Mouse (Mus musculus) liver, embryonic 12.5 days (tissue): ENCODE measurements around the gene Phtf1. TPM values are rescaled to one million over a fixed set of nuclear protein-coding genes. Genes with fewer than 3 reads are reported as not detected.

Experiments
- ATAC-seq: fragments of 200-750 bp; cut with Nextera tagmentation; 2 replicates; pipeline ENCODE4 v1.8.0; 2017; ENCODE audit warnings: moderate number of reproducible peaks, mild to moderate bottlenecking, moderate library complexity
- H3K27ac ChIP-seq: fragments of 300-500 bp; sonication (generic); 2 replicates; pipeline ENCODE4 v1.5.1; 2016; ENCODE audit warnings: mild to moderate bottlenecking
- H3K27me3 ChIP-seq: fragments of 300-500 bp; sonication (generic); replicated peaks from 2 replicates; pipeline ENCODE4 v1.6.1; 2016; ENCODE audit warnings: mild to moderate bottlenecking, moderate library complexity
- H3K36me3 ChIP-seq: fragments of 300-500 bp; sonication (generic); 2 replicates; pipeline ENCODE4 v1.6.1; 2016; ENCODE audit warnings: mild to moderate bottlenecking, moderate library complexity
- H3K4me1 ChIP-seq: fragments of 300-500 bp; sonication (generic); 2 replicates; pipeline ENCODE4 v1.6.1; 2016
- H3K4me2 ChIP-seq: fragments of 300-500 bp; sonication (generic); 2 replicates; pipeline ENCODE4 v1.6.1; 2016; ENCODE audit warnings: mild to moderate bottlenecking, moderate library complexity
- H3K4me3 ChIP-seq: fragments of 300-500 bp; sonication (generic); 2 replicates; pipeline ENCODE4 v1.5.1; 2016; ENCODE audit warnings: mild to moderate bottlenecking, moderate library complexity
- H3K9ac ChIP-seq: fragments of 300-500 bp; sonication (generic); 2 replicates; pipeline ENCODE4 v1.6.1; 2016; ENCODE audit warnings: mild to moderate bottlenecking, moderate library complexity
- H3K9me3 ChIP-seq: fragments of 300-500 bp; sonication (generic); replicated peaks from 2 replicates; pipeline ENCODE4 v1.6.1; 2016; ENCODE audit warnings: mild to moderate bottlenecking, moderate library complexity
- whole genome bisulfite sequencing: fragments of 180-500 bp; shearing (Covaris S2); methylation state at CpG from one replicate; pipeline ENCODE4 v1.1.7; 2016; ENCODE audit not compliant: insufficient replicate concordance; 5-methylcytosine and 5-hydroxymethylcytosine counted together
- polyA plus RNA-seq: library from polyadenylated mRNA; unstranded; fragments of >200 nt; fragmentation: Nextera tagmentation; extraction: Ambion mirVana; gene quantifications from 2 replicates; pipeline ENCODE4 v1.2.1, GENCODE M21; 2016

Gene Phtf1
- polyA plus RNA-seq, 1 experiment from 2014 or later, result 13.2 TPM

DNA sequence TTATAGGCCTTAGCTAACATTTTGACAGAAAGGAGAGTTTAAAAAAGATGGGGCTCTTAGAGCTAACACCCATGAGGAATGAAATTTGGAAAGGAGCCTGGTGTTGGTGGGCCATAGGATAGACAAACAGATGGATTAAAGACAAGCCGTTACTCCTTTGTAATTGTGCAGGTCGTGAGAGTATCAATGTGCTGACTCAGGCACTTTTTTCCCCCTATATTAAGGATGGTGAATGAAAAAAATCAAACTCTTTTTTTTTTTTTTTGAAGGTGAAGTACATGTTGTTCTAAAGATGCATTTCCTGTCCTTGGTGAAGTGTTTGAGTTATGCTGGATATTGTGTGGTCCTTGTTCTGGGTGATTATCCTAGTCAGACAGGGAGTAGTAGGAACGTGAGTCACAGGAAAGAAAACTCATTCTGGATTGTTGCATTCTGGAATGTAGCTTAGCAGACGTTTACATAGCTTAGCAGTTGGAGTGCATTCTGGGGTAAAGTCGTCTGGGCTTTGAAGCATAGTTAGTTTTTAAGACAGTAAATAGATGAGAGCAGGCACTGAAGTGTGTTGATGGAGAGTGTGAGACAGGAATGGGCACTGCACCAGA is 20.0 kb downstream of the Phtf1 start:
- Histone ChIP-seq H3K9me3 (no peaks in the 10 kb centered on the region), H3K4me2 (no peak overlapping the region), H3K27me3 (no peaks in the 10 kb centered on the region), H3K27ac (no peak overlapping the region), H3K4me3 (no peak overlapping the region), H3K4me1 (no peaks in the 10 kb centered on the region), H3K9ac (no peak overlapping the region), H3K36me3 (peaks cover 68% of the 10 kb centered on the region)
- no peak for ATAC-seq
- WGBS, result 74% methylated on average over 5 of the region's 5 CpGs

DNA sequence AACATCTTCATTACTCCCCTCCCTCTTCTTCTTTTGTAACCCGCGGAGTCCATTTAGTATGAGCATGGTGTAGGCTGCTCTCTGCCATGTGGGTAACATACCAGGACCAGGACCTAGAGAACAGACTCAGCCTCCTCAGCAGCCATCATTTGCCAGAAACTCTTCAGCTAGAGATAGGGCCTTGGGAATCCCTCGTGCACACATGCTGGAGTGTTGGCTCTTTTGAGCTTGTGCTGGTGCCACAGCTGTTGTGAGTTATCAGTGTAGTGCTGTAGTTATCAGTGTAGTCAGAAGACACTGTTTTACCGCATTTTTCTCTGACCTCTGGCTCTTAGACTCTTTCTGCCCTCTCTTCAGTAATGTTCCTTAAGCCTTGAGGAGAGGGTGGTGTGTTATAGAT is 21.4 kb downstream of the Phtf1 start:
- no peak overlapping the region for H3K27ac ChIP-seq
- 67% methylated on average over 4 of the region's 4 CpGs for WGBS
- no peak overlapping the region for H3K9ac ChIP-seq
- no peak for ATAC-seq
- no peaks in the 10 kb centered on the region for H3K9me3 ChIP-seq
- H3K4me2 ChIP-seq, result no peak overlapping the region
- H3K36me3 ChIP-seq, result peaks cover 66% of the 10 kb centered on the region
- no peak overlapping the region for H3K4me3 ChIP-seq
- no peaks in the 10 kb centered on the region for H3K27me3 ChIP-seq
- no peaks in the 10 kb centered on the region for H3K4me1 ChIP-seq

- Histone ChIP-seq H3K9ac (no peak overlapping the region), H3K27ac (no peak overlapping the region), H3K9me3 (no peaks in the 10 kb centered on the region), H3K4me3 (no peak overlapping the region), H3K36me3 (peaks cover 59% of the 10 kb centered on the region), H3K4me2 (no peak overlapping the region), H3K4me1 (no peaks in the 10 kb centered on the region), H3K27me3 (no peaks in the 10 kb centered on the region)
- ATAC-seq, result no peak
- WGBS, result 75% methylated on average over 3 of the region's 3 CpGs
Measured at GRCm38 (mm10) chr3:103991271-103991670, 23.4 kb downstream of the Phtf1 start.

DNA sequence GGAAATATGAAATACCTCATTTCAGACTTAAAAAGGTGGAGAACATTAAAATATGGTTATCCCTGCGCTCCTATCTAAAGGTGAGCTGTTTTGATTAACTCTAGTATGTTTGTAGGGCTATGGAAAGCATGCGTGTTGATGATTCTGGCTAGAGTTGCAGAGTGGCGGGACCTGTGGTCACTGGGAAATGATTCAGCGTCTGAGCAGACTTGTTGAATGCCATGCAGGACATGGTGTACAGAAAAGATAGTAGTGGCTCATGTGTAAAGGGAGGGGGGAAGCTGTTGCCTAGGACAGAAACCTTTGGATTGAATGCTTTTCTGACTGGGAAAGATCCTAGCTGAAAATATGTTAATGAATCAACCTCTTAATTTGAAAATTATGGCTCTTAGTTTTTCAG is 30.8 kb downstream of the Phtf1 start:
- H3K27ac ChIP-seq, result no peak overlapping the region
- H3K9me3 ChIP-seq, result no peaks in the 10 kb centered on the region
- H3K36me3 ChIP-seq, result peaks cover 66% of the 10 kb centered on the region
- H3K27me3 ChIP-seq, result no peaks in the 10 kb centered on the region
- H3K4me2 ChIP-seq, result no peak overlapping the region
- WGBS, result 45% methylated on average over 4 of the region's 4 CpGs
- H3K9ac ChIP-seq, result no peak overlapping the region
- H3K4me1 ChIP-seq, result no peaks in the 10 kb centered on the region
- no peak for ATAC-seq
- H3K4me3 ChIP-seq, result no peak overlapping the region

GRCm38 (mm10) chr3:104006896-104007466 is 39.1 kb downstream of the Phtf1 start:
- H3K9me3 ChIP-seq, result no peaks in the 10 kb centered on the region
- H3K9ac ChIP-seq, result no peak overlapping the region
- H3K36me3 ChIP-seq, result peaks cover 59% of the 10 kb centered on the region
- H3K27ac ChIP-seq, result no peak overlapping the region
- no peak overlapping the region for H3K4me3 ChIP-seq
- ATAC-seq, result no peak
- 87% methylated on average over 8 of the region's 8 CpGs for WGBS
- H3K4me2 ChIP-seq, result no peak overlapping the region
- H3K4me1 ChIP-seq, result no peaks in the 10 kb centered on the region
- H3K27me3 ChIP-seq, result no peaks in the 10 kb centered on the region

DNA sequence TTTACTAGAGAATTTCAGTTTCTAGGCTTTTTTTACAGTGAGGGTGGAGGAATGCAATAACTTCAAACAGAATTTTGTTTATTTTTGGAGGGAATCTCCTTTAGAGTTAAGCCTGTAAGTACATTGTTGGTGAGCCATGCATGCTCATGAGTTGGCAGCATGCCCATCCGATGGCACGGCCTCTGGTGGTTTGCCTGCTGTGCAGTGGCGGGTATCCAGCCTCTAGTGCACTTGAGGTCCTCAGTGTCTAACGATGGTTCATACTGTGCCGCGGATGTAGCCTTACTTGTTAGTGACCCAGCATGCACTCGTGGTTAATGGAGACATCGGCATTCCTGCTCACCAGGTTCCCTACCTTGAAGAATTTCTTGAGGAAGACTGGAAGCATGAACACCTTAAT is 39.6 kb downstream of the Phtf1 start:
- Histone ChIP-seq H3K4me2 (no peak overlapping the region), H3K27ac (no peak overlapping the region), H3K9ac (no peak overlapping the region), H3K4me3 (no peak overlapping the region), H3K4me1 (no peaks in the 10 kb centered on the region), H3K9me3 (no peaks in the 10 kb centered on the region), H3K27me3 (no peaks in the 10 kb centered on the region), H3K36me3 (peaks cover 54% of the 10 kb centered on the region)
- WGBS, result 88% methylated on average over 8 of the region's 8 CpGs
- no peak for ATAC-seq

DNA sequence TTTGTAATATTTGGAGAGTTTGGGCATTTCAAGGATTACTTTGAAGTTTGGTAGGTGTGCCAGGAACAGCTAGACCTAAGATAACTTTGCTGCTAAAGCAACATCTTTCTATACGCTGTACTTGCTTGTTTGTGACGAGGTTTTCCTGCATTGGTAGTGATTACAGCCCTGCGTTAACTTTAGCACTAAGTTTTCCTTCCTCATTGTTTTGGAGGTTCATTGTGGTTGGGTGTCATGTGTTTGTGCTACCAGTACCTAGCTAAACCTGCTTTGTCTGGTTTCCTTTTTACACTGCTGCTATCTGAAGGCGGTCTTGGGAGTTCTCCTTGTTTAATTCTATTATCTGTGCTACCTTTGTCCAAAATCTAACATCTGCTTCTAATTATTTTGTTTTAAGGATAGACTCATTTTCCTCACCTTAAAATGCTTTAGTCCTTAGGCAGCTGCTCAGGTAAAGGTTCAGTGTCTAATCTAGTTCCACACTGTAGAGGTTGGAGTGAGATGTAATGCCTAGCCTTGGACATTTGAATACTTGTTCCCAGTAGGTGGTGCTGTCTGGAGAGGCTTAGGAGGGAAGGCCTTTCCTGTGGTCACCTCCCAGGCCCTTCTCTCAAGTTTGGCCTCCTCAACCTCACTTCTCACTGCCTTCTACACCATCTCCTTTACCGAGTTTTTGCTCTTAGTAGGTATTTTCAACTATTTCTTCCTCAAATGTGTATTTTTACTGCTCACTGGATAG is 42.2 kb downstream of the Phtf1 start:
- ATAC-seq, result no peak
- Histone ChIP-seq H3K27me3 (no peaks in the 10 kb centered on the region), H3K4me3 (no peak overlapping the region), H3K36me3 (peaks cover 48% of the 10 kb centered on the region), H3K9ac (no peak overlapping the region), H3K4me1 (no peaks in the 10 kb centered on the region), H3K27ac (no peak overlapping the region), H3K9me3 (no peaks in the 10 kb centered on the region), H3K4me2 (no peak overlapping the region)
- 75% methylated on average over 5 of the region's 5 CpGs for WGBS

GRCm38 (mm10) chr3:104011972-104012371 is 44.1 kb downstream of the Phtf1 start:
- H3K36me3 ChIP-seq, result peaks cover 44% of the 10 kb centered on the region
- no peak overlapping the region for H3K4me3 ChIP-seq
- H3K4me1 ChIP-seq, result no peaks in the 10 kb centered on the region
- H3K27me3 ChIP-seq, result no peaks in the 10 kb centered on the region
- H3K27ac ChIP-seq, result no peak overlapping the region
- no peak for ATAC-seq
- H3K9ac ChIP-seq, result no peak overlapping the region
- no peak overlapping the region for H3K4me2 ChIP-seq
- no peaks in the 10 kb centered on the region for H3K9me3 ChIP-seq
- 51% methylated on average over 2 of the region's 2 CpGs for WGBS

GRCm38 (mm10) chr3:104017931-104018330 is 50.0 kb downstream of the Phtf1 start:
- peaks cover 38% of the 10 kb centered on the region for H3K36me3 ChIP-seq
- no peak overlapping the region for H3K4me3 ChIP-seq
- H3K27me3 ChIP-seq, result no peaks in the 10 kb centered on the region
- 86% methylated on average over 3 of the region's 3 CpGs for WGBS
- no peaks in the 10 kb centered on the region for H3K9me3 ChIP-seq
- H3K4me1 ChIP-seq, result no peaks in the 10 kb centered on the region
- no peak for ATAC-seq
- H3K9ac ChIP-seq, result no peak overlapping the region
- no peak overlapping the region for H3K27ac ChIP-seq
- H3K4me2 ChIP-seq, result no peak overlapping the region

DNA sequence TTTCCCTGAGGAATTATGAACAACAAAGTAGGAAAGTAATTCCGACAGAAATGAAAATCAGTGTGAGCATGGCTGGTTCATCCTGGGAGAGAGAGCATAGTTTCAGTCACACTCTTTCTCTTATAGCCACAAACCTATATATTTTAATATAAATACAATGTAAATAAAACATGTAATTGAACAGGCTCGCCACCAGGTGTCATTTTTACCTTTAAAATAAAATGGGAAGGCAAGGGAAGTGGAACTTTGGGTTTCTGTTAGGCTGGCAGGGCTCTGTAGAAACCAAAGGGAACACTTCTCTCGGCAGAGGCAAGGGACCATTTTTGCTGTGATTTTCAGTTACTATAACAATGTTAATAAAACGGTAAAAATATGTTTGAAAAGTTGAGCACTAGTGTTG is 51.5 kb downstream of the Phtf1 start:
- no peak overlapping the region for H3K9ac ChIP-seq
- no peak overlapping the region for H3K27ac ChIP-seq
- H3K27me3 ChIP-seq, result no peaks in the 10 kb centered on the region
- no peak for ATAC-seq
- peaks cover 33% of the 10 kb centered on the region for H3K36me3 ChIP-seq
- H3K4me2 ChIP-seq, result no peak overlapping the region
- H3K4me3 ChIP-seq, result no peak overlapping the region
- 56% methylated on average over 4 of the region's 4 CpGs for WGBS
- no peaks in the 10 kb centered on the region for H3K9me3 ChIP-seq
- H3K4me1 ChIP-seq, result no peaks in the 10 kb centered on the region

DNA sequence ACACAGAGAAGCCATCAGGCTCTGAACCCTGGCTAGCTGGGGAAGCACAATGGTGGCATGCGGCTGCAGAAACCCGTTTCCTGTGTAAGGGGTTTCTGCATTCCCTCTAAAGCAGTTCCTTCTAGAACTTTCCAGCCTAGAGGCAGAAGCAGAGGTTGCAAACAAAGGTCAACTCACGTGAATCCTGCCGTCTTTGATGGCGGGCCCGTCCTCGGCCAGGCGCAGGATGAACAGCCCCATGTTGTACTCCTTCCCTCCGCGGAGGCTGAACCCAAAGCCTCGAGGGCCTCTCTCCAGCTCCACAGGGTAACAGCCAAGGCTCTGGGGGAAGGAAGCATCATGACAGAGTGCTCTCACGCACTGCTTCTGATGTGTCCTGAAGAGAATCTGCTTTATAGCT is 52.2 kb downstream of the Phtf1 start:
- WGBS, result 83% methylated on average over 12 of the region's 12 CpGs
- Histone ChIP-seq H3K4me3 (no peak overlapping the region), H3K27ac (no peak overlapping the region), H3K9ac (no peak overlapping the region), H3K4me2 (no peak overlapping the region), H3K36me3 (peaks cover 27% of the 10 kb centered on the region), H3K27me3 (no peaks in the 10 kb centered on the region), H3K9me3 (no peaks in the 10 kb centered on the region), H3K4me1 (no peaks in the 10 kb centered on the region)
- no peak for ATAC-seq

DNA sequence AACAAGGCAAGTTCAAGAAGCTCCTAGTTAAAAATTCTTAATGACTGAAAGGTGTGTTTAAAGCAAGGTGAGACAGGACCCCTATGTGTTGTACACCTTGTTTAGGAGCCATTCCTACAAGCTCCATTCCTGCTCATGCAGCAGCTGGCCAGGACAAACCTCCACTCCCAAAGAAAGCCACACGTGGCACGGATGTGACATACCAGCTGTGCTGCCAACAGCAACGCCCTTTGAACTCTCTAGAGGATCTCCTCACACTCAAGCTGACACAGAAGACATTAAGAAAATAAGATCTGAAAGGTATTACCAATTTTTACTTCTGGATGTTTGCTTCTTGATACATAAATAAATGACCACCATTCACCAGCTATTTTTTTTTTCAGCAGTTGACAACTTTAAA is 59.0 kb downstream of the Phtf1 start:
- H3K27me3 ChIP-seq, result no peaks in the 10 kb centered on the region
- H3K9me3 ChIP-seq, result no peaks in the 10 kb centered on the region
- H3K4me1 ChIP-seq, result no peaks in the 10 kb centered on the region
- 65% methylated on average over 3 of the region's 3 CpGs for WGBS
- peaks cover 3% of the 10 kb centered on the region; the same call in 1 of the 2 replicates for H3K36me3 ChIP-seq
- H3K9ac ChIP-seq, result no peak overlapping the region
- H3K4me2 ChIP-seq, result no peak overlapping the region
- ATAC-seq, result no peak
- H3K27ac ChIP-seq, result no peak overlapping the region
- H3K4me3 ChIP-seq, result no peak overlapping the region
